Mouse (Mus musculus) liver, embryonic 11.5 days (tissue): ENCODE measurements around the gene Lipa. TPM values are rescaled to one million over a fixed set of nuclear protein-coding genes. Genes with fewer than 3 reads are reported as not detected.

Experiments used
- ATAC-seq: fragments of 200-750 bp; cut with Nextera tagmentation; replicated peaks from 2 replicates; pipeline ENCODE4 v1.8.0; 2017; ENCODE audit warnings: moderate number of reproducible peaks, mild to moderate bottlenecking, moderate TSS enrichment, moderate library complexity; ENCODE audit not compliant: low FRiP score
- DNase-seq: peaks from one replicate; pipeline ENCODE4 v3.0.0-alpha.2; 2017; ENCODE audit warnings: low spot score
- H3K27ac ChIP-seq: fragments of 300-500 bp; sonication (generic); 2 replicates; pipeline ENCODE4 v1.5.1; 2014; ENCODE audit warnings: mild to moderate bottlenecking, low read depth, low read length, control low read depth
- H3K27me3 ChIP-seq: fragments of 300-500 bp; sonication (generic); replicated peaks from 2 replicates; pipeline ENCODE4 v1.6.1; 2014; ENCODE audit warnings: low read length, mixed read lengths; ENCODE audit not compliant: control insufficient read depth, insufficient read depth
- H3K36me3 ChIP-seq: fragments of 300-500 bp; sonication (generic); 2 replicates; pipeline ENCODE4 v1.6.1; 2014; ENCODE audit warnings: mild to moderate bottlenecking, low read length, moderate library complexity, mixed read lengths; ENCODE audit not compliant: control insufficient read depth, insufficient read depth
- H3K4me1 ChIP-seq: fragments of 300-500 bp; sonication (generic); replicated peaks from 2 replicates; pipeline ENCODE4 v1.6.1; 2014; ENCODE audit warnings: low read length, mixed read lengths; ENCODE audit not compliant: control insufficient read depth, insufficient read depth
- H3K4me2 ChIP-seq: fragments of 300-500 bp; sonication (generic); 2 replicates; pipeline ENCODE4 v1.6.1; 2014; ENCODE audit warnings: mild to moderate bottlenecking, control low read depth, moderate library complexity
- H3K4me3 ChIP-seq: fragments of 300-500 bp; sonication (generic); 2 replicates; pipeline ENCODE4 v1.5.1; 2014; ENCODE audit warnings: low read depth, low read length, control low read depth
- H3K9ac ChIP-seq: fragments of 300-500 bp; sonication (generic); 2 replicates; pipeline ENCODE4 v1.6.1; 2014; ENCODE audit warnings: low read depth, low read length, control low read depth
- H3K9me3 ChIP-seq: fragments of 300-500 bp; sonication (generic); 2 replicates; pipeline ENCODE4 v1.6.1; 2016; ENCODE audit warnings: low read length, inconsistent platforms, mixed read lengths; ENCODE audit not compliant: control insufficient read depth
- WGBS: fragments of 180-500 bp; shearing (Covaris S2); extraction: QIAGEN DNeasy Blood & Tissue Kit; methylation state at CpG from one replicate; pipeline ENCODE4 v1.1.7; 2014; 5-methylcytosine and 5-hydroxymethylcytosine counted together
- polyA plus RNA-seq: library from polyadenylated mRNA; unstranded; fragments of >200 nt; fragmentation: Nextera tagmentation; extraction: Ambion mirVana; gene quantifications from 2 replicates; pipeline ENCODE4 v1.2.1, GENCODE M21; 2014

Lipa gene
- polyA plus RNA-seq, result 48.2 and 53.6 TPM in 2 replicates

- DNase-seq, result peak; percentile 86
- peak within 1 kb of the TSS; percentile 93 for H3K4me2 ChIP-seq
- H3K27ac ChIP-seq, result peak within 1 kb of the TSS; percentile 67
- H3K27me3 ChIP-seq, result no peaks in the 10 kb centered on the region
- H3K36me3 ChIP-seq, result no peaks in the 10 kb centered on the region
- no peaks in the 10 kb centered on the region for H3K9me3 ChIP-seq
- under 1% methylated on average over 29 of the region's 29 CpGs for WGBS
- peaks cover 8% of the 10 kb centered on the region; the same call in 1 of the 2 replicates for H3K4me1 ChIP-seq
- H3K4me3 ChIP-seq, result peak within 1 kb of the TSS; percentile 80
- H3K9ac ChIP-seq, result peak within 1 kb of the TSS; percentile 70
- ATAC-seq, result peak; percentile 100
Measured at GRCm38 (mm10) chr19:34526941-34527682, at the start of gene Lipa. Gene Lipa, minus strand, starts transcription at chr19:34527474.

GRCm38 (mm10) chr19:34573650-34574049 is 46.4 kb upstream of the Lipa start:
- Histone ChIP-seq H3K36me3 (no peaks in the 10 kb centered on the region), H3K9me3 (no peaks in the 10 kb centered on the region), H3K27me3 (no peaks in the 10 kb centered on the region), H3K27ac (no peak overlapping the region), H3K4me1 (no peaks in the 10 kb centered on the region), H3K9ac (no peak overlapping the region), H3K4me2 (no peak overlapping the region), H3K4me3 (no peak overlapping the region)
- ATAC-seq (no peak), DNase-seq (no peak)
- WGBS, result 90% methylated on average over 5 of the region's 5 CpGs

- H3K36me3 ChIP-seq, result no peaks in the 10 kb centered on the region
- no peaks in the 10 kb centered on the region for H3K9me3 ChIP-seq
- no peak overlapping the region for H3K4me3 ChIP-seq
- H3K4me2 ChIP-seq, result no peak overlapping the region
- H3K9ac ChIP-seq, result no peak overlapping the region
- H3K27ac ChIP-seq, result no peak overlapping the region
- H3K27me3 ChIP-seq, result no peaks in the 10 kb centered on the region
- no peak for DNase-seq
- WGBS, result 85% methylated on average over 1 of the region's 1 CpGs
- no peak for ATAC-seq
- no peaks in the 10 kb centered on the region for H3K4me1 ChIP-seq
Measured at GRCm38 (mm10) chr19:34571080-34571479, 43.8 kb upstream of the Lipa start.

- no peaks in the 10 kb centered on the region for H3K9me3 ChIP-seq
- 76% methylated on average over 4 of the region's 4 CpGs for WGBS
- H3K36me3 ChIP-seq, result no peaks in the 10 kb centered on the region
- H3K4me3 ChIP-seq, result no peak overlapping the region
- no peak for ATAC-seq
- H3K4me1 ChIP-seq, result no peaks in the 10 kb centered on the region
- no peak overlapping the region for H3K9ac ChIP-seq
- no peak overlapping the region for H3K4me2 ChIP-seq
- no peak for DNase-seq
- H3K27me3 ChIP-seq, result no peaks in the 10 kb centered on the region
- no peak overlapping the region for H3K27ac ChIP-seq
Measured at GRCm38 (mm10) chr19:34569896-34570476, 42.7 kb upstream of the Lipa start.

- no peak for ATAC-seq
- DNase-seq, result no peak
- H3K36me3 ChIP-seq, result no peaks in the 10 kb centered on the region
- H3K4me1 ChIP-seq, result no peaks in the 10 kb centered on the region
- 73% methylated on average over 7 of the region's 7 CpGs for WGBS
- H3K4me3 ChIP-seq, result no peak overlapping the region
- H3K4me2 ChIP-seq, result no peak overlapping the region
- no peaks in the 10 kb centered on the region for H3K9me3 ChIP-seq
- H3K27ac ChIP-seq, result no peak overlapping the region
- no peak overlapping the region for H3K9ac ChIP-seq
- no peaks in the 10 kb centered on the region for H3K27me3 ChIP-seq
Measured at GRCm38 (mm10) chr19:34568988-34569895, 42.0 kb upstream of the Lipa start.

GRCm38 (mm10) chr19:34566178-34566784 is 39.0 kb upstream of the Lipa start:
- Histone ChIP-seq H3K27ac (no peak overlapping the region), H3K4me3 (no peak overlapping the region), H3K27me3 (no peaks in the 10 kb centered on the region), H3K4me2 (no peak overlapping the region), H3K4me1 (no peaks in the 10 kb centered on the region), H3K9ac (no peak overlapping the region), H3K9me3 (no peaks in the 10 kb centered on the region), H3K36me3 (no peaks in the 10 kb centered on the region)
- no peak for ATAC-seq
- 94% methylated on average over 1 of the region's 1 CpGs for WGBS
- no peak for DNase-seq

- no peaks in the 10 kb centered on the region for H3K4me1 ChIP-seq
- H3K27me3 ChIP-seq, result no peaks in the 10 kb centered on the region
- no peaks in the 10 kb centered on the region for H3K36me3 ChIP-seq
- H3K9me3 ChIP-seq, result no peaks in the 10 kb centered on the region
- no peak overlapping the region for H3K27ac ChIP-seq
- H3K4me2 ChIP-seq, result no peak overlapping the region
- ATAC-seq, result no peak; the same call in 1 of the 2 replicates
- no peak overlapping the region for H3K9ac ChIP-seq
- H3K4me3 ChIP-seq, result no peak overlapping the region
- no peak for DNase-seq
Measured at GRCm38 (mm10) chr19:34562556-34562955, 35.3 kb upstream of the Lipa start.

- Histone ChIP-seq H3K27ac (no peak overlapping the region), H3K9ac (no peak overlapping the region), H3K4me1 (no peaks in the 10 kb centered on the region), H3K4me3 (no peak overlapping the region), H3K9me3 (no peaks in the 10 kb centered on the region), H3K4me2 (no peak overlapping the region), H3K36me3 (no peaks in the 10 kb centered on the region), H3K27me3 (no peaks in the 10 kb centered on the region)
- ATAC-seq, result no peak
- no peak for DNase-seq
- 72% methylated on average over 3 of the region's 3 CpGs for WGBS
Measured at GRCm38 (mm10) chr19:34556621-34557020, 29.3 kb upstream of the Lipa start.
